Mouse (Mus musculus): ENCODE results near the gene Abhd2. TPM values are rescaled to one million over a fixed set of nuclear protein-coding genes. Genes with fewer than 3 reads are reported as not detected.
A peak's percentile ranks its signal among the peaks of the same experiment; 100 is the strongest.

Gene Abhd2
- polyA plus RNA-seq, 1 experiment from 2014 or later, result 19.5 TPM

- Histone ChIP-seq H3K4me1 (replicated peaks) (0 out of 2 replicates have a peak, but pooled peaks cover 8% of the 10 kb centered on the region), H3K27ac (0 out of 2 replicates have a peak overlapping the region, but pooled peaks have one; percentile 35), H3K4me2 (no peak overlapping the region), H3K9me3 (no peaks in the 10 kb centered on the region), H3K4me3 (no peak overlapping the region), H3K36me3 (peaks cover 61% of the 10 kb centered on the region), H3K9ac (no peak overlapping the region), H3K27me3 (no peaks in the 10 kb centered on the region)
- WGBS, result 92% methylated on average over 8 of the region's 8 CpGs
- no peak for ATAC-seq (ENCODE audit: low FRiP score)
These were observed 75.8 kb downstream of the Abhd2 start for GRCm38 (mm10) chr7:79348816-79349215.

GRCm38 (mm10) chr7:79349738-79350386, 76.9 kb downstream of the Abhd2 start:
- Histone ChIP-seq H3K27ac (peak overlapping the region; percentile 35; the same call in 1 of the 2 replicates), H3K36me3 (peaks cover 67% of the 10 kb centered on the region), H3K27me3 (no peaks in the 10 kb centered on the region), H3K4me2 (no peak overlapping the region), H3K4me3 (no peak overlapping the region), H3K9ac (no peak overlapping the region), H3K4me1 (replicated peaks) (0 out of 2 replicates have a peak, but pooled peaks cover 8% of the 10 kb centered on the region), H3K9me3 (no peaks in the 10 kb centered on the region)
- 38% methylated on average over 12 of the region's 12 CpGs for WGBS
- ATAC-seq (ENCODE audit: low FRiP score), result peak; percentile 46; the same call in 1 of the 2 replicates

GRCm38 (mm10) chr7:79358350-79359182, 85.6 kb downstream of the Abhd2 start:
- Histone ChIP-seq H3K27me3 (no peaks in the 10 kb centered on the region), H3K9ac (0 out of 2 replicates have a peak overlapping the region, but pooled peaks have one; percentile 43), H3K4me2 (no peak overlapping the region), H3K9me3 (no peaks in the 10 kb centered on the region), H3K4me1 (replicated peaks) (peaks cover 50% of the 10 kb centered on the region), H3K27ac (peak overlapping the region; percentile 58), H3K4me3 (no peak overlapping the region), H3K36me3 (peaks cover 74% of the 10 kb centered on the region)
- no peak for ATAC-seq (ENCODE audit: low FRiP score)
- 70% methylated on average over 15 of the region's 15 CpGs for WGBS

DNA sequence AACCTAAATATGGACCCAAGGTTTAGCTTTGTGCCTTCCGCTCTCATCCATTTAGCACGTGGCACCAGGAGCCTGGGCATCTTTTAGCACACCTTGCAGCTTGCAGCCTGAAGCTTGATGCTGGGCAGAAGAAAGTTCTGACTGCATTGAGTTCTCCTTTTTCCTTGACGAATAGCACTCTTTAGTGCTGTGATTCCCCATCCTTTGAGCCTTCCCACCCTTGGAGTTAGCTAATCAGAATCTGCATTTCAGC, 86.1 kb downstream of the Abhd2 start:
- no peaks in the 10 kb centered on the region for H3K27me3 ChIP-seq
- WGBS, result 83% methylated on average over 3 of the region's 3 CpGs
- ATAC-seq (ENCODE audit: low FRiP score), result no peak
- no peak overlapping the region for H3K9ac ChIP-seq
- H3K4me2 ChIP-seq, result no peak overlapping the region
- H3K4me1 ChIP-seq (replicated peaks), result peaks cover 53% of the 10 kb centered on the region
- H3K27ac ChIP-seq, result peak overlapping the region; percentile 48; the same call in 1 of the 2 replicates
- peaks cover 74% of the 10 kb centered on the region for H3K36me3 ChIP-seq
- H3K9me3 ChIP-seq, result no peaks in the 10 kb centered on the region
- no peak overlapping the region for H3K4me3 ChIP-seq

GRCm38 (mm10) chr7:79360056-79360455, 87.1 kb downstream of the Abhd2 start:
- Histone ChIP-seq H3K4me3 (no peak overlapping the region), H3K27ac (peak overlapping the region; percentile 81), H3K9ac (peak overlapping the region; percentile 36; the same call in 1 of the 2 replicates), H3K9me3 (no peaks in the 10 kb centered on the region), H3K27me3 (no peaks in the 10 kb centered on the region), H3K36me3 (peaks cover 68% of the 10 kb centered on the region), H3K4me1 (replicated peaks) (peaks cover 53% of the 10 kb centered on the region), H3K4me2 (no peak overlapping the region)
- no peak for ATAC-seq (ENCODE audit: low FRiP score)
- WGBS, result 51% methylated on average over 11 of the region's 11 CpGs

DNA sequence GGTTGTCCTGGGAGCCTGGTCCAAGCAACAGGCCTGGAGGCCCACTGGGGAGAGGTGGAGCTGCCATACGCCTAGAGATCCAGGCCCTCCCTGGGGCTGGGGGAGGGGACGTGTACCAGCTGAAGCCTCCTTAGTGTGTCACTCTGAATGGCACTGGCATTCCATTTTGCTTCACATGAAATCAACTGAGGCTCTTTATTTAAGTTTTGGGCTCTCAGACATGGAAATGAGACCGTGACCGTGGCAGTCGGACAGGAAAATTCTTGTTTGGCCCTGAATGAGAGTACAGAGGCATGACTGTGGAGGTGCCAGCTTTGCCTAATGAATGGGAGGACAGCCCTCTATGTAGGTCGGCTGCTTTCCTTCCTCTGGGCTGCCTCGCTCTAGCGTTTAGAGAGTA, 89.2 kb downstream of the Abhd2 start:
- no peak overlapping the region for H3K9ac ChIP-seq
- H3K27ac ChIP-seq, result peak overlapping the region; percentile 81
- H3K9me3 ChIP-seq, result no peaks in the 10 kb centered on the region
- peak; percentile 86 for ATAC-seq (ENCODE audit: low FRiP score)
- peaks cover 53% of the 10 kb centered on the region for H3K4me1 ChIP-seq (replicated peaks)
- no peak overlapping the region for H3K4me3 ChIP-seq
- H3K36me3 ChIP-seq, result peaks cover 64% of the 10 kb centered on the region
- 45% methylated on average over 8 of the region's 8 CpGs for WGBS
- H3K4me2 ChIP-seq, result no peak overlapping the region
- no peaks in the 10 kb centered on the region for H3K27me3 ChIP-seq

DNA sequence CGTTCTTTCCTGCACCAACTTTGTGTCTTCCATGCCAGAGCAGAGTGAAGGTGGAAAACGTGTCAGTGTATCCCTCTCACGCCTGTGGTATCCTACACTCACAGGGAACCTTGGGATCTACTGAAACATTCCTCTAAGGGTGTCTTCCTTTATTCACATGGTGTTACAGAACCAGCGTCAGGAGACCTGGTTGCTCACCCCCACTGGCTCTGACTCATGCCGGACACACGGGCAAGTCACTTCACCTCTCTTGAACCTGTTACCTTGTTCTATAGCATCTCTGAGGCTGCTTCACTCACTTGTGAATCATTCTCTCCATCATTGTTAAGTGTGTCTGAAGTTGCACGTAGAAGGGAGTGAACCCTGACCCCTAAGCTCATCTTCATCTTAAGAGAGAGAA, 89.8 kb downstream of the Abhd2 start:
- H3K4me2 ChIP-seq, result no peak overlapping the region
- no peak for ATAC-seq (ENCODE audit: low FRiP score)
- peaks cover 59% of the 10 kb centered on the region for H3K36me3 ChIP-seq
- no peaks in the 10 kb centered on the region for H3K27me3 ChIP-seq
- no peaks in the 10 kb centered on the region for H3K9me3 ChIP-seq
- H3K4me3 ChIP-seq, result no peak overlapping the region
- H3K27ac ChIP-seq, result peak overlapping the region; percentile 81
- no peak overlapping the region for H3K9ac ChIP-seq
- 90% methylated on average over 7 of the region's 7 CpGs for WGBS
- peaks cover 53% of the 10 kb centered on the region for H3K4me1 ChIP-seq (replicated peaks)

- no peak overlapping the region for H3K4me3 ChIP-seq
- H3K9ac ChIP-seq, result no peak overlapping the region
- no peak overlapping the region for H3K4me2 ChIP-seq
- peaks cover 48% of the 10 kb centered on the region for H3K4me1 ChIP-seq (replicated peaks)
- peak overlapping the region; percentile 81 for H3K27ac ChIP-seq
- H3K27me3 ChIP-seq, result no peaks in the 10 kb centered on the region
- WGBS, result 72% methylated on average over 8 of the region's 8 CpGs
- peaks cover 53% of the 10 kb centered on the region for H3K36me3 ChIP-seq
- ATAC-seq (ENCODE audit: low FRiP score), result peak; percentile 34; the same call in 1 of the 2 replicates
- no peaks in the 10 kb centered on the region for H3K9me3 ChIP-seq
These were observed 90.5 kb downstream of the Abhd2 start for GRCm38 (mm10) chr7:79363370-79364043.

DNA sequence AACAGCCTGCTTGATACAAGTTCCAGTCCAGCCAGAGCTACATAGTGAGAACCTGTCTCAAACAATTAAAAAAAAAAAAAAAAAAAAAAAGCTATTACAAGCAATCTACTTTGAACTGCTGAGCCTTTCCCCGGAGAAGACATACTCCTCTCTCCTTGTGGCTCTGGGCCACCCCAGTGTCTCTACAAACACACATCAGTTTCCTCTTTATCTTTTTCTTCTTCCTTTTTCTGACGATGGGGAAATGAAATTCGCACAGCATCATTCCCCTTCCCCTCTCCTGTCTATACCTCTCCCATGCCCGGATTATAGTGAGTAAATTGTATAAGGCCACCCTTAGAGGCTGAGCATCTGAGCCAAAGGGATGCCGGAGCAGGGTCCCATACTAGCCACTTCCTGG, 95.7 kb downstream of the Abhd2 start:
- no peaks in the 10 kb centered on the region for H3K9me3 ChIP-seq
- H3K9ac ChIP-seq, result no peak overlapping the region
- H3K4me2 ChIP-seq, result no peak overlapping the region
- peaks cover 20% of the 10 kb centered on the region for H3K36me3 ChIP-seq
- H3K27ac ChIP-seq, result no peak overlapping the region
- ATAC-seq (ENCODE audit: low FRiP score), result no peak
- no peak overlapping the region for H3K4me3 ChIP-seq
- no peaks in the 10 kb centered on the region for H3K27me3 ChIP-seq
- 0 out of 2 replicates have a peak, but pooled peaks cover 4% of the 10 kb centered on the region for H3K4me1 ChIP-seq (replicated peaks)
- WGBS, result 88% methylated on average over 5 of the region's 5 CpGs

DNA sequence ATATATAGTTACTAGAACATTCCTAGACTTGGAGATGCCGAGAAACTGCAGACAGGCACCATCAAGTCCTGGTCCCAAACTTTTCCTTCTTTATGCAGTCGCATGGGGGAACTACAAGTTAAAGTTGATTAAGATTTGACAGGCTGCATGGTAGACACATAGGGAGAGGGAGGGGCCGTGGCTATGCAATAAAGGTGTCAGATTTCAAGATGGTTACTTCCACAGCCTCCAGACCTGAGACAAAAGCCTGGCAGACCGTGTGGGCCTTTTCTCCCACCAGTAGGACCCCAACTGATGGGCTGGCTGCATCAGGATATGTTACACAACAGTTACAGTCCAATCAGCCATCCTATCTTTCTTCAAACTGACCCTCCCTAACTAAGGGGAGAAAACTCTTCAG, 96.4 kb downstream of the Abhd2 start:
- 45% methylated on average over 4 of the region's 4 CpGs for WGBS
- no peak for ATAC-seq (ENCODE audit: low FRiP score)

GRCm38 (mm10) chr7:79371321-79371879, 98.4 kb downstream of the Abhd2 start:
- no peak overlapping the region for H3K9ac ChIP-seq
- WGBS, result 50% methylated on average over 10 of the region's 10 CpGs
- H3K27me3 ChIP-seq, result no peaks in the 10 kb centered on the region
- H3K4me2 ChIP-seq, result no peak overlapping the region
- no peaks in the 10 kb centered on the region for H3K4me1 ChIP-seq (replicated peaks)
- H3K9me3 ChIP-seq, result no peaks in the 10 kb centered on the region
- no peak overlapping the region for H3K27ac ChIP-seq
- ATAC-seq (ENCODE audit: low FRiP score), result 0 out of 2 replicates have a peak, but pooled peaks have one; percentile 52
- peaks cover 4% of the 10 kb centered on the region; the same call in 1 of the 2 replicates for H3K36me3 ChIP-seq
- no peak overlapping the region for H3K4me3 ChIP-seq

More for the DNA sequence above, 96.4 kb downstream of the Abhd2 start:
- no peak overlapping the region for H3K27ac ChIP-seq
- no peak overlapping the region for H3K4me3 ChIP-seq
- no peaks in the 10 kb centered on the region for H3K9me3 ChIP-seq
- H3K9ac ChIP-seq, result no peak overlapping the region
- H3K27me3 ChIP-seq, result no peaks in the 10 kb centered on the region
- H3K4me2 ChIP-seq, result no peak overlapping the region
- H3K36me3 ChIP-seq, result peaks cover 14% of the 10 kb centered on the region; the same call in 1 of the 2 replicates
- no peaks in the 10 kb centered on the region for H3K4me1 ChIP-seq (replicated peaks)

GRCm38 (mm10) chr7:79374017-79374416, 101.0 kb downstream of the Abhd2 start:
- Histone ChIP-seq H3K4me1 (replicated peaks) (no peaks in the 10 kb centered on the region), H3K27ac (no peak overlapping the region), H3K9ac (no peak overlapping the region), H3K9me3 (no peaks in the 10 kb centered on the region), H3K36me3 (no peaks in the 10 kb centered on the region), H3K27me3 (no peaks in the 10 kb centered on the region), H3K4me2 (no peak overlapping the region), H3K4me3 (no peak overlapping the region)
- ATAC-seq (ENCODE audit: low FRiP score), result no peak
